Mouse (Mus musculus) erythroblast, embryonic 14.5 days (primary cell): Measurements from ENCODE around the gene Macf1.

ENCODE experiments used
- GATA1 ChIP-seq: IDR thresholded peaks from 2 replicates; pipeline ENCODE4 v1.6.1; 2012; ENCODE audit warnings: low read length, inconsistent platforms, mixed read lengths
- TAL1 ChIP-seq: IDR thresholded peaks from 3 replicates; pipeline ENCODE4 v1.6.1; 2012; ENCODE audit warnings: low read length, inconsistent platforms, mixed read lengths

DNA sequence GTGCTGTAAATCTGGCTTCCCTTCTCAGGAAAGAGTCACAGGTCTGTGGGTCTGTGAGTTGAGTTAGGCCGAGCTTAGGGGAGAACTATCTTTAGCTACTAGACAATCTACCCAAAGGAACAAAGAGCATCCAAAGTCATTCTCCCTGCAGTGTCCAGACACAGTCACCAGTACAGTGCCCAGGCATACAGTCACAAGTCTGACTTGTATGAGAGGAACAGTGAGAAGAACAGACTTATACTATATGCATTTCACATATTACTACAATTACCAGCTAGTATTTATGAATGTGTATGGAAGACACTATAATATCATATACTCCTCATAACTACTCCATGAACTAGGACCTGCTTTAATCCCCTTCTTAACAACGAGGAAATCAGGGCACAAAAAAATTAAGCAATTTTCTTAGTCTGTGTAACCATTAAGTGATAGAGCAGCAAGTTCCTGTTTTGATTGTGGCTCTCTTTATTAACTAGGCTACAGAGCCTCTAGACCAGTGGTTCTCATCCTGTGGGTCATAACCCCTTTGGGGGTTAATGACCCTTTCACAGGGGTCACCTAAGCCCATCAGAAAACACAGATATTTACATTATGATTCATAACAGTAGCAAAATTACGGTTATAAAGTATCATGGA is 121.9 kb downstream of the Macf1 start:
- TF ChIP-seq TAL1 (no peak), GATA1 (no peak)
